Comparison of ENCODE assay signal across 8 mouse cellular contexts in the genomic region with DNA sequence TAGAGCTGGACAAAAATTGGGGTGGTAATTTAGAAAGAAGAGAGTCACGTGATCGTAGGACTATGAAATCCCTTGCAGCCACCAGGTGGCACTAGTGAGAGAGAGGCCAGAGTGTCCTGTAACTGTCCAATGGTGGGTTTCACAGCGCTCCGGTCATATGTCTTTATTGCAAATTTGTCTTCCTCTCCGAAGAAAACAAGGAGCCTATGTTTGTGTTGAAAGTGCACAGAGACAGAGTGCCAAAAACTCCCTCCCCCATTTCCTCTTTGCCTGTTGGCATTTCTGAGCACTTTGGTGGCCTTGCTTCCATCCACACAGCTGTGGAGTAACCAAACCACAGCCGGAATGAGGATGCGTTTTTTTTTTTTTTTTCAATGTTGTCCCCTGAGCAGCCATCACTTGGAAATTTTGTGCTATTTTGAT. TPM values are rescaled to one million over a fixed set of nuclear protein-coding genes. Genes with fewer than 3 reads are reported as not detected.
DNase-seq lines count a peak whose midpoint lies in the region; ATAC-seq and TF ChIP-seq lines count a peak whose summit lies in the region.

No protein-coding gene starts in this region.

- H3K4me3 ChIP-seq in gastrocnemius, adult 2 months, result no peak overlapping the region

- peak; percentile 66 for TF ChIP-seq CTCF in gastrocnemius, adult 2 months (IDR thresholded peaks at IDR 0.05)

- intact Hi-C loops in gastrocnemius, adult 2 months (cut with DNase I), result no loop called here

- H3K27ac ChIP-seq in gastrocnemius, adult 2 months, result no peak overlapping the region

- peak; percentile 48 for ATAC-seq in inflammation-experienced regulatory T-cells, adult 6 months
- peak; percentile 74 for ATAC-seq in megakaryocyte, adult 5-6 weeks (ENCODE audit: poor library complexity, severe bottlenecking)

- peak; percentile 34 for DNase-seq in gastrocnemius, adult 2 months
- no peak for DNase-seq in gastrocnemius, postnatal 25 days
- DNase-seq in urinary bladder, postnatal 14 days (ENCODE audit: low spot score), result peak; percentile 21
- no peak for DNase-seq in urinary bladder, postnatal 36 days (ENCODE audit: low spot score in 2 of 2)
- DNase-seq in cerebellum, postnatal 10 days, result peak; percentile 80 to 82
- peak; percentile 54 for DNase-seq in testis, postnatal 14 days (ENCODE audit: low spot score)

RNA-seq across cellular contexts. Expression of a gene that starts 36.7 kb away (rescaled TPM):
- 1 to 10 TPM in 1 of 2 experiments, under 1 TPM in 1; 0.74 to 1.5 TPM for total RNA-seq in gastrocnemius, adult 2 months (2021)
- total RNA-seq in gastrocnemius, postnatal 25 days (2021), result 1 to 10 TPM in 1 of 2 experiments, under 1 TPM in 1; 0.87 to 1.4 TPM
- polyA plus RNA-seq in inflammation-experienced regulatory T-cells, adult 6 months (2017; shearing (Covaris generic)), result 10 to 100 TPM in 2 of 3 experiments, 1 to 10 TPM in 1; 9.8 to 17.5 (median 13.3) TPM
- total RNA-seq in megakaryocyte, adult 5-6 weeks (2015), result 3.3 TPM in 2 replicates
- 3.3 TPM in 2 replicates for total RNA-seq in megakaryocyte, adult 5-6 weeks (2017)

Comparison
In these comparisons a context has a peak if more than half of its experiments do, and no peak if none do; other contexts are left out.
1. DNase-seq: peak in gastrocnemius, adult 2 months (single experiment), urinary bladder, postnatal 14 days (single experiment), cerebellum, postnatal 10 days (2 of 2) and testis, postnatal 14 days (single experiment); none in gastrocnemius, postnatal 25 days (single experiment) and urinary bladder, postnatal 36 days (0 of 2).